Mouse (Mus musculus): ENCODE data around the gene Tm6sf1.

DNA sequence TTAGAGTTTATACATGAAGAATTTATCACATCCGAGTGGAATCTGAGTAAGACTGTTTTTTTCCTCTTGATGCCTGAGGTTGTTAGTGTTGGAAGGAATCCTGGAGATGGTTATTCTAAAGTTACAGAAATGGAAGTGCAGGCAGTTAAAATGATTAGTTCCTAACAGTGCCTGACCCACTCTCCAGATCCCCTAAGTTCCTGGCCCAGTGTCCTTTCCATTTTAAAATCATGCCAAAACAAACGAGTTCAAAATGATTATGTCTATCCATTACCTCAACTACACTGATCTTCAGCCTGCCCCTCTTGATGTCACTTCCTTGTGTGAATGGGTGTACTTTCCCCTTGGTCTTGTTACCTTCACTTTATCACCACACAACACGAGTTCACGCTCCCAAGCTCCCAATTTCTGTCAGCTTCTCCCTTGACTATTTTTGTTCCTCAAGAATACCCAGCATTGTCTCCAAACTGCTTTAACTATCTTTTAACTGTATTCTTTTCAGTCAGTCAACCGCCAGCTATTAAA lies 73.8 kb downstream of the Tm6sf1 start:
- no peak for TF ChIP-seq CTCF (IDR thresholded peaks at IDR 0.05; ENCODE audit: low read depth)
- TF ChIP-seq EP300 (IDR thresholded peaks at IDR 0.05; ENCODE audit: low read depth) = no peak

Measured in heart, postnatal 0 days (tissue).